Mouse (Mus musculus): ENCODE data around the gene Cbll1. TPM values are rescaled to one million over a fixed set of nuclear protein-coding genes. Genes with fewer than 3 reads are reported as not detected.

Gene Cbll1
- 11.2 and 13.1 TPM in 2 replicates for polyA plus RNA-seq (2015; fragmentation: Nextera tagmentation; extraction: Ambion mirVana)

DNA sequence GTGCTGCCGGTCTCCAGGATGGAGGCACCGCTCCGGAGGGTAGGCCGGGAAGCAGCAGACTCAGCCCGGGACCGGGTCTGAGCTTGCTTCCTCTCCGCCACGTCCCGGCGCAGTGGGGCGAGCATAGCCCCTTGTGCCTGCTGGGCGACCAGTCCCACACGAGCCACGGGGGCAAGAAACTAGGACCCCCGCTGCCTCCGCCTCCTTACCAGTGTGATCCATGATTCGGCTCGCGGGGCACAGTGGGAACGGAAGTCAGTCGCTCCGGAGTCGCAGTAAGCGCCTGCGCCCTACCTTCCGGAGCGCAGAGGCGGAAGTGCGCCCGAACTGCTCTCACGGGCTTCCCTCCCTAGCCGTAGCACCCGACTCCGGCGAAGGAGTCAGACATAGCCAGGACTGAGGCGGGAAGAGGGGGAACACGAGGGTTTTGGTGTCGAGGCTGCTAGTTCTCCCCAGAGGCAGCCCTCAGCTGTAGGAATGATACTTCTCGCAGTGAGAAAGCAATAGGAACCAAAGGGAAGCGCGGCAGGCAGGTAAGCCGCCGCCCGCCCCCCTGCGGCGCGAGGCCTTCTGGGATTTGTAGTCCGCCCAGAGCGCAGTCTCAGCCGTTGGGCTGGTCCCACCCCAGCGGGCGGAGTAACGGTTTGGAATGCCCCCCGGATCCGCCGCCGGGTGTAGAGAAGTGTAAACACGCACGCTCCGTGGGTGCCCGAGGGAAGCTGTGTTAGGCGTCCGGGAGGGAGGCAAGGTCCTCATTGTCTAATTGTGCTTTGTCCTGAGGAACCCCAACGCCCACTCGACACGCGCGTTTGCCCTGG lies at the start of gene Cbll1:
Gene Cbll1, minus strand, starts transcription at position 303 of the 818 bp plus-strand sequence.
- Histone ChIP-seq H3K4me3 (replicated peaks; ENCODE audit: low read depth, low read length) (peak within 1 kb of the TSS; percentile 99), H3K4me2 (ENCODE audit: low read length) (peak within 1 kb of the TSS; percentile 90), H3K9me3 (replicated peaks; ENCODE audit: low read length) (no peaks in the 10 kb centered on the region), H3K4me1 (replicated peaks; ENCODE audit: insufficient read depth, low read length) (no peaks in the 10 kb centered on the region; the same call in 1 of the 2 replicates), H3K27ac (peak within 1 kb of the TSS; percentile 91), H3K27me3 (ENCODE audit: insufficient read depth, low read length) (no peaks in the 10 kb centered on the region), H3K9ac (ENCODE audit: low read depth, low read length) (peak within 1 kb of the TSS; percentile 87), H3K36me3 (ENCODE audit: insufficient read depth, low read length) (no peaks in the 10 kb centered on the region)
- peak; percentile 18 for TF ChIP-seq CTCF (IDR thresholded peaks at IDR 0.05; ENCODE audit: low read depth)
- under 1% methylated on average over 68 of the region's 68 CpGs for WGBS
- ATAC-seq (replicated peaks; ENCODE audit: low FRiP score, low read depth) (peak; percentile 98), DNase-seq (ENCODE audit: low spot score) (peak; percentile 96)

DNA sequence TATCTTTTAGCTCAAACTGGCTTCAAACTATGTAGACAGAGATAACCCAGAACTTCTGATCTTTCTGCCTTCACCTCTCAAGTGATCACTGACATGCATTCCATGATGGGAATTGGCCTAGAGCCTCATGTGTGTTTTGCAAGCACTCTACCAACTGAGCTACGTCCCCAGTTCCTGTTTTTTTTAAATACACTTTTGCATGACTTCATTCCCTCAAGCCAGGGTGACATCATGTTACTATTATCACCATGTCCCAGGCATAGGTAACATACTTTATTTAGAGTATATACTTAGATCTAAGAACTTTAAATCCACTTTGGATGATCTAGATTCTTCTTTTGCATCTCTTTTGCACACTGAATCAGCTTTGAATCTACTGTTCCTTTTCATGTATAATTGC lies 46.6 kb upstream of the Cbll1 start:
- no peak for DNase-seq (ENCODE audit: low spot score)
- TF ChIP-seq CTCF (IDR thresholded peaks at IDR 0.05; ENCODE audit: low read depth), result no peak
- Histone ChIP-seq H3K9ac (ENCODE audit: low read depth, low read length) (no peak overlapping the region), H3K4me2 (ENCODE audit: low read length) (no peak overlapping the region), H3K27me3 (ENCODE audit: insufficient read depth, low read length) (no peaks in the 10 kb centered on the region), H3K27ac (no peak overlapping the region), H3K4me3 (replicated peaks; ENCODE audit: low read depth, low read length) (no peak overlapping the region), H3K9me3 (replicated peaks; ENCODE audit: low read length) (no peaks in the 10 kb centered on the region), H3K36me3 (ENCODE audit: insufficient read depth, low read length) (no peaks in the 10 kb centered on the region), H3K4me1 (replicated peaks; ENCODE audit: insufficient read depth, low read length) (no peaks in the 10 kb centered on the region)
- 57% methylated on average over 1 of the region's 1 CpGs for WGBS
- no peak for ATAC-seq (replicated peaks; ENCODE audit: low FRiP score, low read depth)

DNA sequence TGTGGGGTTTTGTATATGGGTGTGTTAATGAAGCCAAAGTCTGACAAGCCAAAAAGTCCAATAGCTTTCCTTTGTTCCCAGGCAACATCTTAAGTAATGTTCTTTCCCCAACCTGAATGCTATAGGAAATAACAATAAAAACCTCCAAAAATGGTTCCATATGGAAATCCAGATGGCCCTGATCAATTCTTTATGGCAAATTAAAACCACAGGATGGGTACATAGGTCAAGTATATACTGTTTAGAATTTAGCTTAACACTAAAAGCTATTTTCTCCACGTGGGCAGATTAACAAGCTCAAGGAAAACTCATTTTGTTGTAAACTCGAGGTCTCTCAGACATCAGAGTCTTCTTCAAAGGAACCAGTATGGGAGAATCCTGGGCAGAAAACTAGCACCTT lies 45.8 kb upstream of the Cbll1 start:
- H3K9me3 ChIP-seq (replicated peaks; ENCODE audit: low read length), result no peaks in the 10 kb centered on the region
- no peak overlapping the region for H3K27ac ChIP-seq
- 41% methylated on average over 2 of the region's 2 CpGs for WGBS
- H3K4me3 ChIP-seq (replicated peaks; ENCODE audit: low read depth, low read length), result no peak overlapping the region
- DNase-seq (ENCODE audit: low spot score), result no peak
- H3K4me1 ChIP-seq (replicated peaks; ENCODE audit: insufficient read depth, low read length), result no peaks in the 10 kb centered on the region
- ATAC-seq (replicated peaks; ENCODE audit: low FRiP score, low read depth), result no peak
- H3K27me3 ChIP-seq (ENCODE audit: insufficient read depth, low read length), result no peaks in the 10 kb centered on the region
- H3K9ac ChIP-seq (ENCODE audit: low read depth, low read length), result no peak overlapping the region
- H3K36me3 ChIP-seq (ENCODE audit: insufficient read depth, low read length), result no peaks in the 10 kb centered on the region
- no peak for TF ChIP-seq CTCF (IDR thresholded peaks at IDR 0.05; ENCODE audit: low read depth)
- no peak overlapping the region for H3K4me2 ChIP-seq (ENCODE audit: low read length)

DNA sequence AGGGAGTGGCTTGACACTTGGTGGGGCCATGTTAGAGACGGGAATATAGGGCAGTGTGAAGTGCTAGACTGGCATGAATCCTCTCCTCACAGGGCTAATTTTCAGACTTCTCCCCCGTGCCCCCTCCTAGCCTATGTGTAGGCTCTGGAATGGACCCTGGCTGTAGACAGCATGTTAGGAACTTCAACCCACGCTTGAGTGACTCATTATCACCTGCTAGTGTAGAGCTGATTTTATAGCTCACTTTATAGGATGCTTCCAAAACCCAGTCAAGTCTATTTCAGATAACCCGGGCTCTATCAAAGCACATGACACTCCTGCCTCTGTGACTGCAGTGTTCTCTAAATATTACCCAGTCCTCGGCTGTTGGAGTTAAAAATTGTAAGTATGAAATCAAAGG lies 42.1 kb upstream of the Cbll1 start:
- no peaks in the 10 kb centered on the region for H3K36me3 ChIP-seq (ENCODE audit: insufficient read depth, low read length)
- ATAC-seq (replicated peaks; ENCODE audit: low FRiP score, low read depth) (no peak), DNase-seq (ENCODE audit: low spot score) (no peak)
- no peaks in the 10 kb centered on the region for H3K9me3 ChIP-seq (replicated peaks; ENCODE audit: low read length)
- H3K27ac ChIP-seq, result no peak overlapping the region
- no peak overlapping the region for H3K4me2 ChIP-seq (ENCODE audit: low read length)
- H3K9ac ChIP-seq (ENCODE audit: low read depth, low read length), result no peak overlapping the region
- peaks cover 4% of the 10 kb centered on the region; the same call in 1 of the 2 replicates for H3K4me1 ChIP-seq (replicated peaks; ENCODE audit: insufficient read depth, low read length)
- 65% methylated on average over 5 of the region's 5 CpGs for WGBS
- H3K27me3 ChIP-seq (ENCODE audit: insufficient read depth, low read length), result no peaks in the 10 kb centered on the region
- H3K4me3 ChIP-seq (replicated peaks; ENCODE audit: low read depth, low read length), result no peak overlapping the region
- no peak for TF ChIP-seq CTCF (IDR thresholded peaks at IDR 0.05; ENCODE audit: low read depth)

DNA sequence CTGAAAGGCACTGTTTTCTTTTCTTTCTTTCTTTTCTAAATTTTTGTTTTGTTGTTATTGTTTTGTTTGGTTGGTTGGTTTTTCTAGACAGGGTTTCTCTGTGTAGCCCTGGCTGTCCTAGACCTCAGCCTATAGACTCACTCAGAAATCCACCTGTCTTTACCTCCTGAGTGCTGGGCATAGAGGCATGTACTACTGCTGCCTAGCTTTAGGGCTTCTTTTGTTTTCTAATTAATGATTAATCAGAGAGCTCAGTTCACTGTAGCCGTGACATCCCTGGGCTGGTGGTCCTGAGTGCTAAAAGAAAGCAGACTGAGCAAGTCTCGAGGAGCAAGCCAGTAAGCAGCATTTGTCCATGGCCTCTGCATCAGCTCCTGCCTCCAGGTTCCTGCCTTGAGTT lies 40.4 kb upstream of the Cbll1 start:
- no peaks in the 10 kb centered on the region for H3K27me3 ChIP-seq (ENCODE audit: insufficient read depth, low read length)
- no peak overlapping the region for H3K4me3 ChIP-seq (replicated peaks; ENCODE audit: low read depth, low read length)
- no peaks in the 10 kb centered on the region for H3K36me3 ChIP-seq (ENCODE audit: insufficient read depth, low read length)
- H3K4me1 ChIP-seq (replicated peaks; ENCODE audit: insufficient read depth, low read length), result peaks cover 4% of the 10 kb centered on the region; the same call in 1 of the 2 replicates
- no peak overlapping the region for H3K4me2 ChIP-seq (ENCODE audit: low read length)
- no peaks in the 10 kb centered on the region for H3K9me3 ChIP-seq (replicated peaks; ENCODE audit: low read length)
- H3K27ac ChIP-seq, result no peak overlapping the region
- DNase-seq (ENCODE audit: low spot score) (no peak), ATAC-seq (replicated peaks; ENCODE audit: low FRiP score, low read depth) (peak; percentile 57; the same call in 1 of the 2 replicates)
- 57% methylated on average over 2 of the region's 2 CpGs for WGBS
- H3K9ac ChIP-seq (ENCODE audit: low read depth, low read length), result no peak overlapping the region
- TF ChIP-seq CTCF (IDR thresholded peaks at IDR 0.05; ENCODE audit: low read depth), result no peak

DNA sequence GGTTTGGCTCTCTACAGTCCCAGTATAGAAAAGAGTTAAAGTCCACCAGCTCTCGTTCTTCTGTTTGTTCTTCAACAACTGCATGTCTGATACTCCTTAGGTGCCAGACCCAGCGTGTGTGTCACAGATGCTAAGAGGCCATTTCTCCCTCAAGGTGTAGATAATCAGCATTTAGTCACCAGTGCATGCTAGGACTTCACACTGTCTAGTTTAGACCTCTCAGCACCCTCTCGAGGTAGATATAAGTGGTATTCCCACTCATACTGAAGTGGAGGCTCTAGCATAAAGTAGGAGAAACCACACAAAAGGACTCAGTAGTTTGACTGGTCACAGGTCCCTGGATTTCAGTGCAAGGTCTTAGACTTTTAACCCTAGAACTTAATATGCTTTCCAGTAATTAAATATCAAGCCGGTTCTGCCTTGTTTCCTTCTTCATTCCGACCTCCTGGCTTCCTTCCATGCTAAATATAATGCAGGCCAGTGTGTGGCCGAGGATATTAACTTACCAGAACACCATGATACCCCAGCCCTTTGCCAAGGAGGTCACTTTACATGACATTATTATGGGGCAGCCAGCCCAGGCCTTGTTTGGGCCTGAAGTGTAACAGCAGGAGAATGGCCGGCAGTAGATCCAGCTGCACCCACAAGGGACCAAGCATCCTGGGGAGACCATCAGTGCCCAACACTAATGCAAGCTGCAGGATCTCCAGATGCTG lies 38.3 kb upstream of the Cbll1 start:
- DNase-seq (ENCODE audit: low spot score), result peak; percentile 35
- H3K4me1 ChIP-seq (replicated peaks; ENCODE audit: insufficient read depth, low read length), result peaks cover 4% of the 10 kb centered on the region; the same call in 1 of the 2 replicates
- H3K27me3 ChIP-seq (ENCODE audit: insufficient read depth, low read length), result no peaks in the 10 kb centered on the region
- H3K4me2 ChIP-seq (ENCODE audit: low read length), result no peak overlapping the region
- no peaks in the 10 kb centered on the region for H3K36me3 ChIP-seq (ENCODE audit: insufficient read depth, low read length)
- peak; percentile 47; the same call in 1 of the 2 replicates for ATAC-seq (replicated peaks; ENCODE audit: low FRiP score, low read depth)
- H3K27ac ChIP-seq, result no peak overlapping the region
- H3K9me3 ChIP-seq (replicated peaks; ENCODE audit: low read length), result no peaks in the 10 kb centered on the region
- 25% methylated on average over 7 of the region's 7 CpGs for WGBS
- no peak for TF ChIP-seq CTCF (IDR thresholded peaks at IDR 0.05; ENCODE audit: low read depth)
- no peak overlapping the region for H3K9ac ChIP-seq (ENCODE audit: low read depth, low read length)
- no peak overlapping the region for H3K4me3 ChIP-seq (replicated peaks; ENCODE audit: low read depth, low read length)

Data from kidney, postnatal 0 days (tissue).